Mouse (Mus musculus): ENCODE results near the gene Bhlhe23. TPM values are rescaled to one million over a fixed set of nuclear protein-coding genes. Genes with fewer than 3 reads are reported as not detected.
A peak's percentile ranks its signal among the peaks of the same experiment; 100 is the strongest.

Gene Bhlhe23
- polyA plus RNA-seq, 1 experiment from 2014 or later = not detected

DNA sequence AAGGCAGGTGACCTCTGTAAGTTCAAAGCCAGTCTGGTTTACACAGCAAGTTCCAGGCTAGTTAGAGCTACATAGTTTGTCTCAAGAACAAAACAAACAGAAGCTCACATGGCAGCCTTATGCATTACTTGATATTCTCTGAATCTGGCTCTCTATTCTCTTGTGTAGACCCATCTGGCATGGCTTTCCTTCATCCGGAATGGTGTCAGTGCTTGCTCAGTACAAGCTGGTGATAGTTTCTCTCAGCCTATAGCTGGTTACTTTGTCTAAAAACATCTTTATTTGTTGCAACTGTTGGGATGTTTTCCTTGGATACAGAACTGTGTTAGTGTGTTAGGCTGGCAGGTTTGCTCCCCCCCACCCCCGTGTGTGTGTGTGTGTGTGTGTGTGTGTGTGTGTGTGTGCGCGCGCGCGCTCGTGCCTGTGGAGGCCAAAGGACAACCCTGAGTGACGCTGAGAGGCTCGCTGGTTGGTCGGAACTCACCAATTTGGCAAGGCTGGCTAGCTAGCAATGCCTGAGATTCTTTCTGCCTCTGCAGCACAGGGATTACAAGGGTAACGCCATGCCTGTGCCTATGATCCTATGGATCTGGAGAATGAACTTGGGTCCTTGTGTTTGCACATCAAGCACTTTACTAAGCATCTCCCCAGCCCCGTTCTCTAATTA, 11.0 kb upstream of the Bhlhe23 start:
- Histone ChIP-seq H3K27ac (replicated peaks; ENCODE audit: low read depth, low read length) (no peak overlapping the region), H3K4me1 (ENCODE audit: control insufficient read depth, insufficient read depth, low read length) (no peaks in the 10 kb centered on the region), H3K4me3 (ENCODE audit: low read depth, low read length) (no peak overlapping the region), H3K27me3 (ENCODE audit: control insufficient read depth, insufficient read depth, low read length) (peaks cover 19% of the 10 kb centered on the region), H3K9ac (ENCODE audit: low read length) (no peak overlapping the region), H3K36me3 (ENCODE audit: control insufficient read depth, insufficient read depth, low read length) (no peaks in the 10 kb centered on the region), H3K4me2 (ENCODE audit: low read depth, severe bottlenecking) (no peak overlapping the region), H3K9me3 (ENCODE audit: control insufficient read depth, low read length) (no peaks in the 10 kb centered on the region)
- no peak for DNase-seq (ENCODE audit: low spot score)
- 80% methylated on average over 13 of the region's 13 CpGs for WGBS
- no peak for ATAC-seq (ENCODE audit: insufficient number of reproducible peaks, low FRiP score, low TSS enrichment, low read depth)

DNA sequence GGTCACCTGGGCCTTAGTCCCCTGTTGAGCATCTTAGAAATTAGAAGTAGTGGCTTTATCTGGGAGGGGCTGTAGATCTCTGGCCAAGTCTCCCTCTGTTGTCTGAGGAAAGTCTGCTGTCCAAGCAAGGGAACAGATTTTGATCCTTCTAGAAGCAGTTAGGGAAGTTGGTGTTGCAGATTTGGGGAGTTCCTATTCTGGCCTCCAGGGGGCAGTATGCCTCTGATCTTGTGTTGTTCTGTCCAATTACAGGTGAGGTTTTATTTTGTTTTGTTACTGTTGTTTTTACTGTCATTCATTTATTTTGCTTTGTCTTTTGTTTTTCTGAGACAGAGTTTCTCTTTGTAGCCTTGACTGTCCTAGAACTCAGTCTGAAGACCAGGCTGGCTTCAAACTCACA, 10.0 kb upstream of the Bhlhe23 start:
- Histone ChIP-seq H3K27me3 (ENCODE audit: control insufficient read depth, insufficient read depth, low read length) (peaks cover 19% of the 10 kb centered on the region), H3K36me3 (ENCODE audit: control insufficient read depth, insufficient read depth, low read length) (no peaks in the 10 kb centered on the region), H3K4me3 (ENCODE audit: low read depth, low read length) (no peak overlapping the region), H3K9ac (ENCODE audit: low read length) (no peak overlapping the region), H3K4me1 (ENCODE audit: control insufficient read depth, insufficient read depth, low read length) (no peaks in the 10 kb centered on the region), H3K27ac (replicated peaks; ENCODE audit: low read depth, low read length) (no peak overlapping the region), H3K9me3 (ENCODE audit: control insufficient read depth, low read length) (no peaks in the 10 kb centered on the region), H3K4me2 (ENCODE audit: low read depth, severe bottlenecking) (no peak overlapping the region)
- DNase-seq (ENCODE audit: low spot score) (peak; percentile 52), ATAC-seq (ENCODE audit: insufficient number of reproducible peaks, low FRiP score, low TSS enrichment, low read depth) (no peak)

DNA sequence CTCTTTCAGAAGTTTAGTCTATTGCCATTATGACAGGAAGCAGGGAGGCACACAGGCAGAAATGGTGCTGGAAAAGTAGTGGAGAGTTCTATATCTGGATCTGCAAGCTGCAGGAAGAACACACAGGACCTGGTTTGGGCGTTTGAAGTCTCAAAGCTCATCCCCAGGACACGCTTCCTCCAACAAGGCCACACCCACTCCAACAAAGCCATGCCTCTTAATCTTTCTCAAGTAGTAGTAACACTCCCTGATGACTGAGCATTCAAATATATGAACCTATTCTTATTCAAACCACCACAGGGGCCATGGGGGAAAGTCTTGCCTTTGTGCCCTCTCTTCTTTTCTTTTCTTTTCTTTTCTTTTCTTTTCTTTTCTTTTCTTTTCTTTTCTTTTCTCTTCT, 3.6 kb upstream of the Bhlhe23 start:
- Histone ChIP-seq H3K4me3 (ENCODE audit: low read depth, low read length) (no peak overlapping the region), H3K4me2 (ENCODE audit: low read depth, severe bottlenecking) (no peak overlapping the region), H3K27ac (replicated peaks; ENCODE audit: low read depth, low read length) (no peak overlapping the region), H3K36me3 (ENCODE audit: control insufficient read depth, insufficient read depth, low read length) (no peaks in the 10 kb centered on the region), H3K4me1 (ENCODE audit: control insufficient read depth, insufficient read depth, low read length) (no peaks in the 10 kb centered on the region), H3K9me3 (ENCODE audit: control insufficient read depth, low read length) (no peaks in the 10 kb centered on the region), H3K27me3 (ENCODE audit: control insufficient read depth, insufficient read depth, low read length) (peaks cover 44% of the 10 kb centered on the region), H3K9ac (ENCODE audit: low read length) (no peak overlapping the region)
- 19% methylated on average over 2 of the region's 2 CpGs for WGBS
- DNase-seq (ENCODE audit: low spot score) (no peak), ATAC-seq (ENCODE audit: insufficient number of reproducible peaks, low FRiP score, low TSS enrichment, low read depth) (no peak)

DNA sequence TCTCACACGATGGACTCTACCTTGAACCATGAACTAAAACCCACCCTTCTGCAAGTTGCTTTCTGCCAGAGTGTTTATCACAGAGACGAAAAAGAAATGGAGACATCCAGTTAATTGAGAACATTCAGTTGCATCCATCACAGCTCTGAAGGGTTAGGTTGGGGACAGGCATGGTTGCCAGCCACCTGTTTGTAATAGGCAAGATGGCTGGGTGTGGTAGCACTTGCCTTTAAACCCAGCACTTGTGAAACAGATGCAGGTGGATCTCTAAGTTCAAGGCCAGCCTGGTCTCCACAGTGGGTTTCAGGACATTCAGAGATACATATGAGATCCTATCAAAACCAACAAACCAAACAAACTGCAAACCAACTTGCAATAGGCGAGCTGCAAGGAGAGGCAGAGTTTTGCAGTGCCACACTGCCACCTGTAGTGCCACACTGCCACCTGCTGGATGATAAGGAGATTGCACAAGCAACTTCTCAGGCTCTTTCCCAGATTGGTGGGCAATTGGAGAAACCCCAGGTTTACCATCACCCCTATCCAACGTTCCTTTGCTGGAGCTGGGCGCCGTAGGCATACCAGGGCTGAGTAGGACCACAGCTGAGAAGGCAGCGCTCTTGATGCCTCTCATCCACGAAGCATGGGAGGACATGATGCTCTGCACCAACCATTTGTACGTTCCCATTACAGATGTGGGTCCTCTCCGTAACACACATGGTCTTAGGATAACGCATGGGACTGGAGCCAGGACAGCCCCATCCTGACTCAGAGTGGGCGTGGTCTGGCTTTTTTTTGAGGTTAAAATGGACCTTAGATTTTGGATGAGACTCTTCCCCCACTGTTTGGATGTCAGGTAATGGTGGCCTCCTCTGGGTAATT, 2.8 kb upstream of the Bhlhe23 start:
- H3K9me3 ChIP-seq (ENCODE audit: control insufficient read depth, low read length) = no peaks in the 10 kb centered on the region
- ATAC-seq (ENCODE audit: insufficient number of reproducible peaks, low FRiP score, low TSS enrichment, low read depth) (no peak), DNase-seq (ENCODE audit: low spot score) (peak; percentile 76)
- no peak overlapping the region for H3K27ac ChIP-seq (replicated peaks; ENCODE audit: low read depth, low read length)
- H3K36me3 ChIP-seq (ENCODE audit: control insufficient read depth, insufficient read depth, low read length) = no peaks in the 10 kb centered on the region
- no peaks in the 10 kb centered on the region for H3K4me1 ChIP-seq (ENCODE audit: control insufficient read depth, insufficient read depth, low read length)
- H3K4me2 ChIP-seq (ENCODE audit: low read depth, severe bottlenecking) = no peak overlapping the region
- WGBS = 28% methylated on average over 12 of the region's 12 CpGs
- no peak overlapping the region for H3K9ac ChIP-seq (ENCODE audit: low read length)
- no peak overlapping the region for H3K4me3 ChIP-seq (ENCODE audit: low read depth, low read length)
- peaks cover 50% of the 10 kb centered on the region for H3K27me3 ChIP-seq (ENCODE audit: control insufficient read depth, insufficient read depth, low read length)

- H3K4me3 ChIP-seq (ENCODE audit: low read depth, low read length) = no peak overlapping the region
- no peak overlapping the region for H3K9ac ChIP-seq (ENCODE audit: low read length)
- no peak overlapping the region for H3K27ac ChIP-seq (replicated peaks; ENCODE audit: low read depth, low read length)
- no peaks in the 10 kb centered on the region for H3K4me1 ChIP-seq (ENCODE audit: control insufficient read depth, insufficient read depth, low read length)
- H3K9me3 ChIP-seq (ENCODE audit: control insufficient read depth, low read length) = no peaks in the 10 kb centered on the region
- no peak for DNase-seq (ENCODE audit: low spot score)
- peaks cover 75% of the 10 kb centered on the region for H3K27me3 ChIP-seq (ENCODE audit: control insufficient read depth, insufficient read depth, low read length)
- H3K36me3 ChIP-seq (ENCODE audit: control insufficient read depth, insufficient read depth, low read length) = no peaks in the 10 kb centered on the region
- H3K4me2 ChIP-seq (ENCODE audit: low read depth, severe bottlenecking) = no peak overlapping the region
- no peak for ATAC-seq (ENCODE audit: insufficient number of reproducible peaks, low FRiP score, low TSS enrichment, low read depth)
- 4% methylated on average over 15 of the region's 15 CpGs for WGBS
These were observed 1.1 kb downstream of the Bhlhe23 start for GRCm38 (mm10) chr2:180775641-180776040.

DNA sequence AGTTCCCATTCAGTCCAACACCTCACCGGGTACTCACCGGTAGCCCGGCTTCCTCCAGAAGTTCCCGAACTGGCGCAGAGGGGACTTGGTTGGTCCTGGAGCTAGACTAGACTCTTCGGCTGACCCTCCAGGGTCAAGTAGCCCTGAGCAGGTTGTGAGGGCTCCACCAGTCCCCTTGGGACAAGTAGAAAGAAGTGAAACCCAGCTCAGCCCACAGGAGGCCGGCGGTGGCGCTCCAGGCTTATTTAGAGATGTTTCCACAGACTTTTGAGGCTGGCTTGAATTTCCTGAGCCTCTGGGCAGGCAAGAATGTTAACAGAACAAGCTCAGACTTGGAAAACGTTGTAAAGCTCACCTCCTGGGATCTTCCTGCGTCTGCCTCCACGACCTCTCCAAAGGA, 1.5 kb downstream of the Bhlhe23 start:
- Histone ChIP-seq H3K27me3 (ENCODE audit: control insufficient read depth, insufficient read depth, low read length) (peaks cover 75% of the 10 kb centered on the region), H3K27ac (replicated peaks; ENCODE audit: low read depth, low read length) (no peak overlapping the region), H3K9ac (ENCODE audit: low read length) (no peak overlapping the region), H3K4me3 (ENCODE audit: low read depth, low read length) (no peak overlapping the region), H3K4me1 (ENCODE audit: control insufficient read depth, insufficient read depth, low read length) (no peaks in the 10 kb centered on the region), H3K4me2 (ENCODE audit: low read depth, severe bottlenecking) (no peak overlapping the region), H3K36me3 (ENCODE audit: control insufficient read depth, insufficient read depth, low read length) (no peaks in the 10 kb centered on the region), H3K9me3 (ENCODE audit: control insufficient read depth, low read length) (no peaks in the 10 kb centered on the region)
- 4% methylated on average over 12 of the region's 12 CpGs for WGBS
- ATAC-seq (ENCODE audit: insufficient number of reproducible peaks, low FRiP score, low TSS enrichment, low read depth) (no peak), DNase-seq (ENCODE audit: low spot score) (peak; percentile 40)

DNA sequence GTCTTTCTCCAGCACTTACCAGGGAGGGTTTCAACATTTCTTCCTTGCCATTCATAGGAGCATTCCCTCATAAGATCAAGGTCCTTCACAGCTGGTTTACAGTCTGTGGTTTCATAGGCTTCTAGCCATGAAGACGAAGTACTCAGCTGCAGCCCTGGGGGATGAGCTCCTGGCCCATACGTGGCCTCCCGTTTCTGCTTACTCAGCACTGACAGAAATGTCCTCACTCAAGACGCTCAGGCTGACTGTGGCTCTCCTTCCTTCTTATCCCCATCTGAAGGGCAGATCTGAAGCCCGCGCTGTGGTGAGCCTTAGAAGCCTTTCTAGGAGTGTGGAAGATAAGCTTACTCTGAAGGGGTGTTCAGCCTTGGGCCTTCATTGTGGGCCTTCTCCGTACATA, 11.0 kb downstream of the Bhlhe23 start:
- ATAC-seq (ENCODE audit: insufficient number of reproducible peaks, low FRiP score, low TSS enrichment, low read depth) (no peak), DNase-seq (ENCODE audit: low spot score) (no peak)
- Histone ChIP-seq H3K4me2 (ENCODE audit: low read depth, severe bottlenecking) (no peak overlapping the region), H3K27me3 (ENCODE audit: control insufficient read depth, insufficient read depth, low read length) (no peaks in the 10 kb centered on the region), H3K9ac (ENCODE audit: low read length) (no peak overlapping the region), H3K4me1 (ENCODE audit: control insufficient read depth, insufficient read depth, low read length) (no peaks in the 10 kb centered on the region), H3K4me3 (ENCODE audit: low read depth, low read length) (no peak overlapping the region), H3K9me3 (ENCODE audit: control insufficient read depth, low read length) (no peaks in the 10 kb centered on the region), H3K36me3 (ENCODE audit: control insufficient read depth, insufficient read depth, low read length) (no peaks in the 10 kb centered on the region), H3K27ac (replicated peaks; ENCODE audit: low read depth, low read length) (no peak overlapping the region)
- WGBS = 78% methylated on average over 7 of the region's 7 CpGs

- 72% methylated on average over 11 of the region's 11 CpGs for WGBS
- H3K9me3 ChIP-seq (ENCODE audit: control insufficient read depth, low read length) = no peaks in the 10 kb centered on the region
- H3K27ac ChIP-seq (replicated peaks; ENCODE audit: low read depth, low read length) = no peak overlapping the region
- no peaks in the 10 kb centered on the region for H3K27me3 ChIP-seq (ENCODE audit: control insufficient read depth, insufficient read depth, low read length)
- no peaks in the 10 kb centered on the region for H3K36me3 ChIP-seq (ENCODE audit: control insufficient read depth, insufficient read depth, low read length)
- no peak overlapping the region for H3K4me2 ChIP-seq (ENCODE audit: low read depth, severe bottlenecking)
- H3K9ac ChIP-seq (ENCODE audit: low read length) = no peak overlapping the region
- no peak overlapping the region for H3K4me3 ChIP-seq (ENCODE audit: low read depth, low read length)
- no peak for DNase-seq (ENCODE audit: low spot score)
- no peaks in the 10 kb centered on the region for H3K4me1 ChIP-seq (ENCODE audit: control insufficient read depth, insufficient read depth, low read length)
- no peak for ATAC-seq (ENCODE audit: insufficient number of reproducible peaks, low FRiP score, low TSS enrichment, low read depth)
These were observed 11.7 kb downstream of the Bhlhe23 start for GRCm38 (mm10) chr2:180764986-180765385.

Data from limb, embryonic 11.5 days (tissue).